Mouse (Mus musculus) gastrocnemius, postnatal 25 days (tissue): ENCODE data around the gene Csrp1. TPM values are rescaled to one million over a fixed set of nuclear protein-coding genes. Genes with fewer than 3 reads are reported as not detected.

Experiments used
- DNase-seq: peaks from one replicate; pipeline ENCODE4 v3.0.0; 2022
- long read RNA-seq, 2 experiments: library from polyadenylated mRNA; stranded (forward); transcript quantifications; one replicate each; pipeline ENCODE4 v2.0.0; 2021
- total RNA-seq, 2 experiments: library from RNA; stranded (reverse); gene quantifications; 1 replicate in 1 of 2; 2 replicates in 1 of 2; pipeline ENCODE4 v1.2.3; 2021

Gene Csrp1
- 10 to 100 TPM; 24.8 to 41.1 TPM for total RNA-seq
- long read RNA-seq, experiment 1, partial matches to known transcripts: 0 of 8 reads
- long read RNA-seq, experiment 1, other reads (novel, unspliced or antisense): 4 of 8 reads
- long read RNA-seq, experiment 2, transcript Csrp1-201 (6 exons, 1,823 nt): major isoform, 6 of 8 reads
- long read RNA-seq, experiment 2, partial matches to known transcripts: 0 of 8 reads
- long read RNA-seq, experiment 2, other reads (novel, unspliced or antisense): 2 of 8 reads

DNA sequence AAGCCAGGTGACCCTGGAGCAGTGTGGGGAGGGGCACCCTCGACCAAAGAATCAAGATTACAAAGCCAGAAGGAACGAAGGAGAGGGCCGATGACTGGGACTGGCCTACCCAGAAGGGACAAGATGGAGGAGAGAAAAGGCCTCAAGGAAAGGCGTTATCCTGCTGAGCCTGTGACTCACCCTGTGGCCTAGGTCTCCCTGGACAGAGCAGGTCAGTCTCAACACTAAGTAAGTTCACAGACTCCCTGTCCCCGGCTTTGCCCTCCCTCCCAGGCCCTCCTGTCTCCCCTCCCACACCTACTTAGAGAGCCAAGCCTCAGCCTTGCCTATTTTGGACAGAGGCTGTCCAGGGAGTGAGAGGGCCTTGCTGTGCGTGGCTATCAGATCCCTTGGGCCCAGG is at the start of gene Csrp1:
Gene Csrp1 (plus strand): TSS at position 79 of the 400 bp plus-strand sequence.
- DNase-seq: no peak

- peak; percentile 83 for DNase-seq
Observed at GRCm38 (mm10) chr1:135670397-135671130, 49.3 kb upstream of the Csrp1 start.

DNA sequence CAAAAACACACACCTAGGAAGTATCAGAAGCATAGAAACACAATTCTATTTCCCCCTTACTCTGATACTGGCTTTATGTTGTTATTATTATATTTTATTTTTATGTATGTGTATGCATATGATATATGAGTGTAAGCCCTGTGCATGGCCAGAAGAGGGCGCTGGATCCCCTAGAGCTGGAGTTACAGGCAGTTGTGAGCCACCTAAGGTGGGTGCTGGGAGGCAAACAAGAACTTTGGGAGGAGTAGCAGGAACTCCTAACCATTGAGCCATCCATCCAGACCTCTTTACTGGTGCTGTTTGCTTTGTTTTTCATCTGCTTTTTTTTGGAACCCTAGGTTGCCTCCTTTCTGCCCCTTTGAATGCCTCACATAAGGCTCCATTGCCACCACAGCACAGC is 48.5 kb upstream of the Csrp1 start:
- DNase-seq: no peak

GRCm38 (mm10) chr1:135671956-135672355 is 47.9 kb upstream of the Csrp1 start:
- DNase-seq: no peak

DNA sequence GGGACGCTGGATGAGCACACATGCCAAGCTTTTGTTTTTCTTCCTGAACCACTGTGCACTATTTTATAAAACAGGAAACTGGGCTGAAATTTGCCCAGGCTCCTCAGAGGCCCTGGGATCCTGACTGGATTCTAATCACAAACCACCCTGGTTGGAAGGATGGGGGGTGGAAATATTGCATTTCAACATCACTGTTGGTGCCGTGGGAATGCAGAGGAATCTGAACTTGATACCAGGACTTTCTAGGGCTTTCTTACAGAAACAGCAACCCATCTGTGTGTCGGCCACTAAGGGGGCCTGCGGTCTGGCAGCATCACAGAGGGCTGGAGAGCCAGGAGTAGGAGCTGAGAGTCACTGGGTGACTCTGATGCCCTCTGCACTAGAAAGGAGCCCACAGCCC is 47.5 kb upstream of the Csrp1 start:
- DNase-seq: no peak

GRCm38 (mm10) chr1:135673423-135673822 is 46.4 kb upstream of the Csrp1 start:
- no peak for DNase-seq

DNA sequence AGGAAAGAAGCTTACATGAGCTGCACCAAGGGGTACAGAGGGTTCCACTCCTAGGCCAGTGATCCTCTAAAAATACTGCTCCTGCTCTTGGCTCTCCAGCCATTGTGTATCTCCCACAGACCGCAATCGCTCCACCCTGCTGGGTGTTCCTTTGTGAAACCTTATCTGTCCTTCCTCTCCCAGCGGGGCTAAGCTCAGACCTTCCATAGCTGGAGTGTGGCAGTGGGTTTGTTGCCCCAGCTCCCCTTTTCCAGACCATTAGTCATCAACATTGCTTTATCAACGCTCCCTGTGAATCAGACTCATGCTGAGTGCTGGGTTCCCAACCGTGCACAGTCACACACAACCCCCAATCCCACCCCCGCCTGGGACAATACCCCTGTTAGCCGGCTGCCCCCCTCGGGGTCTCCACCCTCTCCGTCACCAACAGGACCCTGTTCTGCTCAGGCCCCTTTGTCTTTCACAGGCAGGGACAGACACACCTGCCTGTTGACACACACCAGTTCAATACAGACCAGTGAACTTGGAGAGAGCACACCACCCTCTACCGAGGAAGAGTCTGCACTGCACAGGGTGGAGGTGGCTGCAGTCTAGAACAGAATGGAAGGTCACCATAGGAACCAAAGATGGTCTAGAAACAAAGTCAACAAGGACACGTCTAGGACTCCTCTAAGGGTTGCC is 44.3 kb upstream of the Csrp1 start:
- no peak for DNase-seq

DNA sequence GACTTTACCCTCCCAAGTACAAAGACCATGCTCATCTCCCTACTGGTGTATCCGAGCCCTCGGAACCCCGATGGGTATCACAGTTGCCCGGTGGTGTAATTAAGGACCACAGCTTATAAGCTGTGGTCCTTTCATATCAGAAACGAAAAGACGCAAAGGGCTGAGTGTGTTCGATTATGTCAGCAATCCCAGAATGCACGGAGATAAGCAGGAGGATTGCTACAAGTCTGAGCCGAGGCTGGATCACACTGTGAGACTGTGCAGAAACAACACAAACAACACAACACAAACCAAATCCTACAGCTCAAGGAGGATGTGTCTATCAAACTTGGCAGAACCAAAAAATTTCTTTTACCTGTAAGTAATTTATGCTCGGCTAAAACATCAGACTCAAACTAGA is 43.6 kb upstream of the Csrp1 start:
- DNase-seq: no peak

DNA sequence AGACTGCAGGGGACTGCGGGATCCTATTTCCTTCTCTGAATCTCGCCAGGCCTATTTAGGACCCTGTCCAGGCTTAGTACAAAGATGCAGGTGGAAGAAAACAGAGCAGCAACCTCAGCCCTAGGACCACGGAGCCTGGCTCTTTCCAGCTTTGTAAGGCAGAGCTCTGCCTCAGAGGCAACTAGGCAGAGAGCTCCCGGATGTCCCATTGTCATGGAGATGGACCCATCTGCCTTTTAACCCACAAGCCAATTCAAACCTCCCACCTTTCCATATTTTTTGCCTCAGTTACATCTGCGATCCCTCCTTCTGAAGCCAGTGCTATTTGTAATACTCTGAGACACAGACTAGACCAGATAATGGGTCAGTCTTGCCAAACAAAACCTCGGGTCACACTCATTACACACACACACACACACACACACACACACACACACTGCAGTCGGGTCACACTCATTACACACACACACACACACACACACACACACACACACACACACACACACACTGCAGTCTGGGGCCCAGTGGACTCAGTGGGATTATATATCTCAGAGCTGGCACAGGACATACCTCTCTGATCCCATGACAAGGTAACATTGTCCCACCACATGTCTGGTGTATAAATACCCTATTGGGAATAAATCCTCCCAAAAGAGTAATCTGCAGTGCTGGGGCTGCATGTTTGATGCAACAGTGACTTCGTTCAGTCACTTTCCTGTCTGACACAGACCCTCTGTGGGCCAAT is 42.8 kb upstream of the Csrp1 start:
- DNase-seq: no peak

- no peak for DNase-seq
Observed at GRCm38 (mm10) chr1:135678145-135678544, 41.7 kb upstream of the Csrp1 start.

DNA sequence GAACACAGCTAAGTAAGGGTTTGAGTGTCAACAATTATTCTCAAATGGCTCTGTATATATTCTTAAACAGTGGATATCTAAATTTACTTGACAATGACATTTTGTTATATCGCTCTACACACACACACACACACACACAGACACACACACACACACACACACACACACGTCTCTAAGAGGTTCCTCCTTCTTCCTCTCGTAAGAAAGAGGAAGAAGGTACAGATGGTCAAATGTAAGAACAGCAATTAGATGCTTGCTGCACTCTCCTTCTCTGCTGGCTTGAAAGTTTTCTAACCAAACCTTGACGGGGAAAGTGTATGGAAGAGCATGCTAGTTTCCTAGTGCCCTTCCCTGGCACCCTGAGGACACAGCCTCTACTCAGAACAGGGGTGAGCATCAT is 39.1 kb upstream of the Csrp1 start:
- no peak for DNase-seq

DNA sequence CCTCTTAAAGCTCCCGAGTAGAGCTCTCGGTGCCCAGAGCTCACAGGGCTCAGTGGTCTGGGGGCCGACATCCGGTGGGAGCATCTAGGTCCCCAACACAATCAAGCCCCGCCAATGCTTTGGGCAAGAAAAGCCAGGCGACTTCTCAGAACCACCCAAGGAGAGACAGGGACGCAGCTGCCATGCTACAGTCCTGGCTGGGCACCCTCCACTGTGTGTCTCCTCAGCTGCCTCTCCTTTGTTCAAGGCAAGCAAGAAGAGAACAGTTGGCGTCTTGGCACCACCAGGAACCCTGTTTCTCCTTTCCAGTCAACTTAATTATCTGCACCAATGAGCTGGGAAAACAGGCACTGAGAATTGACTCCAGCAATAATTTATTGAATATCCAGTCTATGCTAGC is 38.7 kb upstream of the Csrp1 start:
- no peak for DNase-seq

- DNase-seq: no peak
Observed at GRCm38 (mm10) chr1:135684895-135685294, 35.0 kb upstream of the Csrp1 start.

DNA sequence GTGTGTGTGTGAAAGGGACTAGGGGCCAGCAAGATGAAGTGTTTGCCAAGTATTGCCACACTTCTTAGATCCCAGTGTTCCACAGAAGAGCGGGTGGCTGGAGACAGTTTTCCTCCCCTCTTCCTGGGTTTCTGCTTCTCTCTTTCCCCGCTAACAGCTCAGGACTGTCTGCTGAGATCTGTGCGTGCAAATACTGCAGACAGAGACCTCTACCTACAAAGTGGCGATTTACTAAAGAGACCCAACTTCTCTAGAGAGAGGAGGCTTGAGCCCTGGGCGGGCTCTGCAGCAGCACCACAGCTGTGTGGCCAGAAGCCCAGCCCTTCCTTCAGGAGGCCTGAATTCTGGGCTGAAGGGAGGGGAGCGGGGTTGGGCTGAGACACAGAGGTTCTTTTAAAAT is 34.5 kb upstream of the Csrp1 start:
- DNase-seq: peak; percentile 52

GRCm38 (mm10) chr1:135686792-135687510 is 32.9 kb upstream of the Csrp1 start:
- DNase-seq: no peak

- peak; percentile 85 for DNase-seq
Observed at GRCm38 (mm10) chr1:135687771-135688492, 31.9 kb upstream of the Csrp1 start.

DNA sequence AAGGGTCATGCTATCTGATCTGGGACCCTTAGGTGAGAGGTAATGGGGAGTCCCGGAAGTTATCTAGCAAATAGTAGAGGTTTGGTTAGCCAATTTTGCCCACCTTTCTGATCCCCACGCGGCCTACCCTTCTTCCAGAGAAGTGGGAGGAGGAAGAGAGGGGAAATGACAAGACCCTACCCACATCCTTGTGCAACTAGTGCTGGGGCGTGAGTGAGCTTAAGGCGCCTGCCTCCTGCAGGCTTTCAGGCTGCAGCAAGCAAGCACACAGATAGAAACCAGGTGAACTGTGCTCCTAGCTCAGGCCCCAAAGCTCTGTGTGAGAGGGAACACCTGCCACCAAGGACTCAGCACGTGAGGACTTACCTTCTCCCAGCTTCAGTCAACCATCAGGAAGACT is 31.2 kb upstream of the Csrp1 start:
- no peak for DNase-seq

DNA sequence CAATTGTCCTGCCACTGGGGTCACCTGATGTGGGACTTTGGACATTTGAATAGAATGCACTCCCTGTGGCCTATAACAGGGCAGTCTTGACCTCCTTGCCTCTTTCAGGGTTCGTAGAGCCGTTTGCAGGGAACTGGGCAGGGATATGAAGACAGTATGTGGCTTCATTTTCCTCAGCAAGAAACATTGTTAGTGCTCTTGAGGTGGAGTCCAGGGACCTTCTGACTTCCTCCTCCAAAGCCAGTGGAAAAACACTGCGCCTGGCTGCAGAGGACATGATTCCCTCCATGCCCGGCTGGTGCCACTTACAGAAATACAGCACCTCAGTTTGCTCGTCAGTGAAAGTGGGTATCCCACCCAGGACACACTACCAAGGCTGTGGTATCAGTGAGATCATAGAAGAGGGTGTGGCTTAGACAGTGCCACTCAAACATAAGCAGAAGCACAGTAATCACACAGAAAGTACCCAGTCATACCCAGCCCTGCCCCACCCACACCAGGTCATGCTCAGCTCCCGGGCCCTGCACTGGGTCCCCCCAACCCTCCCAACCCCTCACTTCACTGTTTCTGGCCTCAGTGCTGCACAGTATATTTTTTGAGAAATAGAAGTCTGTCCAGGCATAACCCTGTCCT is 29.0 kb upstream of the Csrp1 start:
- DNase-seq: no peak

DNA sequence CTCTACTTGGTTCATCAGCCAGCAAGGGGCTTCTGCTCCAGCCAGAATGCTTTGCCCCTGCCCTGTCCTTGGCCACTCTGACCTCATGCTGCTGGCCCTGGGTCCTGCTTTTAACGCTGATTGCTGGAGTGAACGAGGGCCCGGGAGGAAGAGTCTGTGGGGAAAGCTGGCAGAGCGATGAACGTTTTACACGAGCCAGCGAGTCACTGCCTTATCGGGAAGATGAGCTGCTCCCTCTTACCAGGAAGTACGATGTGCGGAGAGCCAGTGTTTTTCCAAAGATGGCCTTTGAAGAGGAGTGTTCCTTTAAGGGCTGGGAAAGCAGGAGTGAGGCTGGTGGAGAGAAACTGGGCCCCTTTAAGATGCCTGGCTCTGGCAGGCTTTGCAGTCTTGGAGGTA is 28.4 kb upstream of the Csrp1 start:
- no peak for DNase-seq

GRCm38 (mm10) chr1:135694181-135694580 is 25.7 kb upstream of the Csrp1 start:
- DNase-seq: no peak

GRCm38 (mm10) chr1:135697462-135697861 is 22.4 kb upstream of the Csrp1 start:
- DNase-seq: no peak
